Mouse (Mus musculus): ENCODE data around the gene Zdhhc21.

Zdhhc21 gene

DNA sequence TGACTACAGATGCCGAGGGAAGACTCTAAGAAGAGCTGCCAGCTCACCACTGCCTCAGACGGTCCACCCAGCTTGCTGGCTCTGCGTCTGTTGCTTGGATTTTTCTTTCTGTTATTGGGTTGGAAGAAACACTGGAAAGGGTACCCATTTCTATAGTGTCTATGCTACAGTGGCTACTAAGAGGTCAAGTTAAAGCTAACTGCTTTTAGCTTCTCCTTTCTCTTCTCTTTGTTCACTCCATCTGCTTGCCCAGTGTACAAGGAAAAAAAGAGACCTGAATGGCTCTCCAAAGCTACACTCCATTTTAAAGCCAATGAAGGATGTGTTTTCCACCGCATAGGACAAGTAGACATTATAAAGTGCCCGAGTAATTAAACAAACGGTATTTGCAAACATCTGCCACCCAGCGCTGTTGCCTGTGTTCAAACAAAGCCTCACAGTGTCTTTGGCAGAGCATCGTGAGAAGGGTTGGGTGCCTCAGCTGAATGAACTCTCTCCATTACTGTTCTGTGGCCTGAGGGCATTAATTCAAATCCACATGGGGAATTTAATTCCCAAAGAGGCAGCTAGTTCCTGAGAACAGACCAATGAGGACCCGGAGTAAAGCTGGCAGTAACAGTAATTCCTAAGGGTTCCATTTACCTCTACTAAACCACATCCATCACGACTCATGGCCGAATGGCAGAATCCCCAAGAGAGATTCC is 94.1 kb downstream of the Zdhhc21 start:
- DNase-seq (ENCODE audit: low spot score in 2 of 2) = no peak

DNA sequence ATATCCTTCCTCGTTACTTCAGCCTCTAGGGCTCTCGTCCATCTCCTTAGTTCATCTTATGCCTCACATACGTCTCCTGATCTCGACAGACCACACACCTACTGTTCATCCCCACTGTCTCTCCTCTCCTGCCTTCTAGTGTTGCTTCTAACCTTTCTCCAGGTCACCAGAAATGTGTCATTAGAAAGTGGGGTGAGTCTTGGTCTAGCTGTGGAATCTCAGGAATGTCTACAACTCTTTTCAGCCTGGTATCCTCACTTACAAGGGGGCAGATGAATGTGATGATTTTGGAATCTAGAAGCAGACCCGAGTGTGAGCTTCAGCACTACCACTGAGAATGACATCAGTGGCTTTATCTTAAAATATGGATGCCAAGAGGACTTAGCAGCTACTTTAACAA is 96.2 kb downstream of the Zdhhc21 start:
- DNase-seq (ENCODE audit: low spot score in 2 of 2) = no peak

GRCm38 (mm10) chr4:82762430-82763119 is 97.2 kb downstream of the Zdhhc21 start:
- no peak for DNase-seq (ENCODE audit: low spot score in 2 of 2)

GRCm38 (mm10) chr4:82756295-82756626 is 103.5 kb downstream of the Zdhhc21 start:
- no peak for DNase-seq (ENCODE audit: low spot score in 2 of 2)

- DNase-seq (ENCODE audit: low spot score in 2 of 2) = no peak
These were observed 104.0 kb downstream of the Zdhhc21 start for GRCm38 (mm10) chr4:82755616-82756294.

Measured in spleen, postnatal 36 days (tissue).